Mouse (Mus musculus): ENCODE measurements at regions not wholly inside any gene's neighbourhood (a gene's known extent, or its start where the extent isn't known, plus 50 kb on each side); places are given as distances from the start of the nearest gene placed in this dataset.

- TF ChIP-seq POLR2A (IDR thresholded peaks at IDR 0.05; ENCODE audit: insufficient read depth, low read depth, low read length): no peak
- TF ChIP-seq CTCF (IDR thresholded peaks at IDR 0.05): no peak
Observed at GRCm38 (mm10) chr7:111157287-111157686, 74.5 kb upstream of the Eif4g2 start.
